Mouse (Mus musculus): ENCODE measurements at regions not wholly inside any gene's neighbourhood (a gene's known extent, or its start where the extent isn't known, plus 50 kb on each side); places are given as distances from the start of the nearest gene placed in this dataset.
A peak's percentile ranks its signal among the peaks of the same experiment; 100 is the strongest.

GRCm38 (mm10) chr2:159625306-159625705, 708.7 kb downstream of the Gm826 start:
- Histone ChIP-seq H3K27ac (replicated peaks; ENCODE audit: insufficient read depth, low read depth, low read length) (no peak overlapping the region), H3K27me3 (ENCODE audit: control insufficient read depth, insufficient read depth, low read length) (no peaks in the 10 kb centered on the region), H3K36me3 (ENCODE audit: control insufficient read depth, insufficient read depth, low read length) (no peaks in the 10 kb centered on the region), H3K79me2 (ENCODE audit: control insufficient read depth, insufficient read depth, low read length) (no peaks in the 10 kb centered on the region), H3K4me1 (ENCODE audit: control insufficient read depth, insufficient read depth, low read length) (no peaks in the 10 kb centered on the region), H3K4me3 (ENCODE audit: insufficient read depth, low read depth, low read length) (no peak overlapping the region), H3K9ac (ENCODE audit: low read depth, low read length) (no peak overlapping the region)
- no peak for DNase-seq (ENCODE audit: extremely low read depth, low read depth, low spot score)
- TF ChIP-seq POLR2A (IDR thresholded peaks at IDR 0.05; ENCODE audit: extremely low read depth, insufficient read depth, low read length) (no peak), CTCF (IDR thresholded peaks at IDR 0.05; ENCODE audit: low read depth, low read length) (no peak)
- WGBS = 68% methylated on average over 1 of the region's 1 CpGs

GRCm38 (mm10) chr2:159645861-159646260, 688.1 kb downstream of the Gm826 start:
- no peak overlapping the region for H3K27ac ChIP-seq (replicated peaks; ENCODE audit: insufficient read depth, low read depth, low read length)
- H3K4me1 ChIP-seq (ENCODE audit: control insufficient read depth, insufficient read depth, low read length) = no peaks in the 10 kb centered on the region
- H3K27me3 ChIP-seq (ENCODE audit: control insufficient read depth, insufficient read depth, low read length) = no peaks in the 10 kb centered on the region
- no peak overlapping the region for H3K4me3 ChIP-seq (ENCODE audit: insufficient read depth, low read depth, low read length)
- H3K79me2 ChIP-seq (ENCODE audit: control insufficient read depth, insufficient read depth, low read length) = no peaks in the 10 kb centered on the region
- TF ChIP-seq POLR2A (IDR thresholded peaks at IDR 0.05; ENCODE audit: extremely low read depth, insufficient read depth, low read length) = no peak
- TF ChIP-seq CTCF (IDR thresholded peaks at IDR 0.05; ENCODE audit: low read depth, low read length) = peak; percentile 30; the same call in 1 of the 2 replicates
- DNase-seq (ENCODE audit: extremely low read depth, low read depth, low spot score) = peak; percentile 54
- no peaks in the 10 kb centered on the region for H3K36me3 ChIP-seq (ENCODE audit: control insufficient read depth, insufficient read depth, low read length)
- 45% methylated on average over 4 of the region's 4 CpGs for WGBS
- H3K9ac ChIP-seq (ENCODE audit: low read depth, low read length) = no peak overlapping the region

GRCm38 (mm10) chr2:159646595-159646994, 687.4 kb downstream of the Gm826 start:
- Histone ChIP-seq H3K9ac (ENCODE audit: low read depth, low read length) (no peak overlapping the region), H3K79me2 (ENCODE audit: control insufficient read depth, insufficient read depth, low read length) (no peaks in the 10 kb centered on the region), H3K27ac (replicated peaks; ENCODE audit: insufficient read depth, low read depth, low read length) (no peak overlapping the region), H3K4me1 (ENCODE audit: control insufficient read depth, insufficient read depth, low read length) (no peaks in the 10 kb centered on the region), H3K27me3 (ENCODE audit: control insufficient read depth, insufficient read depth, low read length) (no peaks in the 10 kb centered on the region), H3K36me3 (ENCODE audit: control insufficient read depth, insufficient read depth, low read length) (no peaks in the 10 kb centered on the region), H3K4me3 (ENCODE audit: insufficient read depth, low read depth, low read length) (no peak overlapping the region)
- DNase-seq (ENCODE audit: extremely low read depth, low read depth, low spot score) = peak; percentile 8
- no peak for TF ChIP-seq CTCF (IDR thresholded peaks at IDR 0.05; ENCODE audit: low read depth, low read length)
- TF ChIP-seq POLR2A (IDR thresholded peaks at IDR 0.05; ENCODE audit: extremely low read depth, insufficient read depth, low read length) = no peak
- WGBS = 90% methylated on average over 2 of the region's 2 CpGs

- no peak for DNase-seq (ENCODE audit: extremely low read depth, low read depth, low spot score)
- H3K4me3 ChIP-seq (ENCODE audit: insufficient read depth, low read depth, low read length) = no peak overlapping the region
- H3K27ac ChIP-seq (replicated peaks; ENCODE audit: insufficient read depth, low read depth, low read length) = no peak overlapping the region
- H3K79me2 ChIP-seq (ENCODE audit: control insufficient read depth, insufficient read depth, low read length) = no peaks in the 10 kb centered on the region
- H3K9ac ChIP-seq (ENCODE audit: low read depth, low read length) = no peak overlapping the region
- WGBS = 88% methylated on average over 3 of the region's 3 CpGs
- no peaks in the 10 kb centered on the region for H3K27me3 ChIP-seq (ENCODE audit: control insufficient read depth, insufficient read depth, low read length)
- TF ChIP-seq CTCF (IDR thresholded peaks at IDR 0.05; ENCODE audit: low read depth, low read length) (no peak), POLR2A (IDR thresholded peaks at IDR 0.05; ENCODE audit: extremely low read depth, insufficient read depth, low read length) (no peak)
- no peaks in the 10 kb centered on the region for H3K4me1 ChIP-seq (ENCODE audit: control insufficient read depth, insufficient read depth, low read length)
- no peaks in the 10 kb centered on the region for H3K36me3 ChIP-seq (ENCODE audit: control insufficient read depth, insufficient read depth, low read length)
Observed at GRCm38 (mm10) chr2:159652243-159652642, 681.7 kb downstream of the Gm826 start.

GRCm38 (mm10) chr2:159676845-159677244, 657.1 kb downstream of the Gm826 start:
- Histone ChIP-seq H3K36me3 (ENCODE audit: control insufficient read depth, insufficient read depth, low read length) (no peaks in the 10 kb centered on the region), H3K27ac (replicated peaks; ENCODE audit: insufficient read depth, low read depth, low read length) (no peak overlapping the region), H3K79me2 (ENCODE audit: control insufficient read depth, insufficient read depth, low read length) (no peaks in the 10 kb centered on the region), H3K4me1 (ENCODE audit: control insufficient read depth, insufficient read depth, low read length) (no peaks in the 10 kb centered on the region), H3K27me3 (ENCODE audit: control insufficient read depth, insufficient read depth, low read length) (no peaks in the 10 kb centered on the region), H3K9ac (ENCODE audit: low read depth, low read length) (no peak overlapping the region), H3K4me3 (ENCODE audit: insufficient read depth, low read depth, low read length) (no peak overlapping the region)
- TF ChIP-seq POLR2A (IDR thresholded peaks at IDR 0.05; ENCODE audit: extremely low read depth, insufficient read depth, low read length) = no peak
- no peak for TF ChIP-seq CTCF (IDR thresholded peaks at IDR 0.05; ENCODE audit: low read depth, low read length)
- no peak for DNase-seq (ENCODE audit: extremely low read depth, low read depth, low spot score)
- WGBS = 49% methylated on average over 3 of the region's 3 CpGs

- no peak overlapping the region for H3K9ac ChIP-seq (ENCODE audit: low read depth, low read length)
- TF ChIP-seq CTCF (IDR thresholded peaks at IDR 0.05; ENCODE audit: low read depth, low read length) = no peak
- TF ChIP-seq POLR2A (IDR thresholded peaks at IDR 0.05; ENCODE audit: extremely low read depth, insufficient read depth, low read length) = no peak
- DNase-seq (ENCODE audit: extremely low read depth, low read depth, low spot score) = no peak
- H3K79me2 ChIP-seq (ENCODE audit: control insufficient read depth, insufficient read depth, low read length) = no peaks in the 10 kb centered on the region
- H3K4me3 ChIP-seq (ENCODE audit: insufficient read depth, low read depth, low read length) = no peak overlapping the region
- no peak overlapping the region for H3K27ac ChIP-seq (replicated peaks; ENCODE audit: insufficient read depth, low read depth, low read length)
- H3K4me1 ChIP-seq (ENCODE audit: control insufficient read depth, insufficient read depth, low read length) = no peaks in the 10 kb centered on the region
- no peaks in the 10 kb centered on the region for H3K27me3 ChIP-seq (ENCODE audit: control insufficient read depth, insufficient read depth, low read length)
- WGBS = 96% methylated on average over 1 of the region's 1 CpGs
- no peaks in the 10 kb centered on the region for H3K36me3 ChIP-seq (ENCODE audit: control insufficient read depth, insufficient read depth, low read length)
Observed at GRCm38 (mm10) chr2:159680641-159681040, 653.3 kb downstream of the Gm826 start.
